Mouse (Mus musculus) embryo, embryonic 10.5 days (tissue): ENCODE measurements around the gene Fgfrl1.

Source experiments
- DNase-seq: peaks from one replicate; pipeline ENCODE4 v3.0.0-alpha.2; 2015; ENCODE audit warnings: low spot score

Fgfrl1 gene

GRCm38 (mm10) chr5:108692271-108692670 is at the start of gene Fgfrl1:
Gene Fgfrl1, plus strand, starts transcription at chr5:108692382.
- peak; percentile 66 for DNase-seq

GRCm38 (mm10) chr5:108643674-108644073 is 48.5 kb upstream of the Fgfrl1 start:
- no peak for DNase-seq

DNA sequence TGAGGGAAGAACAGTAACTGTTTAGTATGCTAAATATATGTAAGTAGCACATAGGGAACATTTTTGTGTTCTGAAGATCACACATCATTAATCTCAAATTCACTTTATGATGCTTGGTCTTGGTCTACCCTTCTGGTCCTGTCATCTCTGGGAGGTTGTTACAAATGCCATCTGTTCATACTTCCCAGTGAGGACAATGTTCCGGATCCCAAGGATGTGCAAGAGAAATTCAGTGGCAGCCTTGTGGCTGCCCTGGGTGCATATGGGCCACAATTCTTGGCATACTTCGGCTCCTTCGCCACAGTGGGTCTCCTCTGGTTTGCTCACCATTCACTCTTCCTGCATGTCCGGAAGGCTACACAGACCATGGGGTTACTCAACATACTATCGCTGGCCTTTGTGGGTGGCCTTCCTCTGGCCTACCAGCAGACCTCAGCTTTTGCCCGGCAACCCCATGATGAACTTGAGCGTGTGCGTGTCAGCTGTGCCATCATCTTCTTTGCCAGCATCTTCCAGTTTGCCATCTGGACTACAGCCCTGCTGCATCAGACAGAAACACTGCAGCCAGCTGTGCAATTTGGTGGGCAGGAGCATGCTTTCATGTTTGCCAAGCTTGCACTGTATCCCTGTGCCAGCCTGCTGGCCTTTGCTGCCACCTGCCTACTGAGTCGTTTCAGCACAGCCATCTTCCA is 46.4 kb upstream of the Fgfrl1 start:
- no peak for DNase-seq

DNA sequence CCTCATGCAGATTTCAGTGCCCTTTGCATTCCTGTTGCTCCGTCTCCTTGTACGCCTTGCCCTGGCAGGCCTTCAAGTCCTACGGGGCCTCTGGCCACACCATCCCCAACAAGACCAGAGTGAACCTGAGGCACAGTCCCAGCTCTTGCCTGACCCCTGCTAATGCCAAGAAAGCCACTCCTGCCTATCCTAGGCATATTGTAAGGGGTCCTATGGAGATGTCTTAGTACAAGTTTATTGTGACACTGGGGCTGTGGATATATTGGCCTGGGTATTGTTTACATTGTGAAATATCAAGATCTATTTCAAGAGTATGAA is 45.9 kb upstream of the Fgfrl1 start:
- no peak for DNase-seq

- no peak for DNase-seq
These were observed 44.9 kb upstream of the Fgfrl1 start for GRCm38 (mm10) chr5:108647311-108647710.

DNA sequence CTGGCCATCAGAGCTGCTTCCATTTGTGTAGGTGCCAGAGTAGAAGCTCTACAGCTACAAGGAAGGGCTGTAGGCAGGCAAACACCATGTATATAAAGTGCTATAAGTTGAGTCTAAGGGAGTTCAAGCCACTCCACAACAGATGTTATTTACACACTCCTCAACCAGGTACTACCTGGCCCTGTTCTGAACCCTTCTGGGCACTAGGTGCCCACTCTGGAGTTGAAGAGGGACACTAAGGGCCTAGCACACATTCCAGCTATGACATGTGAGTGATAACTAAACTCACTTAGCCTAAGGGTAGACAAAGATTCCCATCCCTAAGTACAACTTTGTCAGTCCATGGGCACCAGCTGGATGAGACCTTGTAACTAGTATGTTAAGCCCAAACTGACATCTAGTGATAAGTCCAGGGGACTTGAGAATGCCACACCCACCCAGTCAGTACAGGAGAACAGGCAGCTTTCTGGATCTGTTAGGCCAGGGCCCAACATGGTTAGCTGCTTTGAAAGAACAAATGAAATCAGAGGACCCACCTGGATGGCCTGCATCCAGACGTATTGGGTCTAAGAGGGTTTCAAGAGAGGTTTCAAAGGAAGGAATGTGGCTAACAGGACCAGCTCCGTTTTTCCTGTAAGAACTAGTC is 44.2 kb upstream of the Fgfrl1 start:
- no peak for DNase-seq

DNA sequence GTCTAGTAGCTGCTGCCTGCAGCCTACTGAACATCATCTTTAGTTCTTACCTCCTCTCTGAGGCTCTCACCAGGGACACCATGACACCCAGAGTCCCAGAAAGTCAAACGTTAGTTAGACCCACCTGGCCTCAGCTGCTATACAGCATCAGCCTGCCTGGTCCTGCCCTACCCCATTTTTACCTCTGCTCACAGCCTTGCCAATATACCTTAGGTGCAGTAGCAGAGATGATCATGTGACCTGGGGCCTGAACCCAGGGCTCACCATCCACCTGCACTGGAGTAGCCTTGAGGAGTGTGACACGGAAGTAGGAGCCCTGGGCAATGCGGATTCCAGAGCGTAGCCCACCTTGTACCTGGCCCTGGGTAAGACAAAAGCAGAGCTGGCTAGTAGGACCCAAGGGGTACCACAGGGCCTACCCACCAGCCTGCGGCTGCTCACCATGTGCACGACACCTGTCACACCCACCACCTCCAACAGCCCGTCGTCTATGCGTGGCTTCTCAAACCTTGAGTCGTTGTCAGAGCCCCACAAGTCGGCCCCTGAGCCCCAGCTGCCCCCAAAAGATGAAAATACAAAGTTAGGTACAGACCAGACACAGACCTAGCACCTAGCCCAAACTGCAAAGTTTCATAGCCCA is 43.1 kb upstream of the Fgfrl1 start:
- DNase-seq: no peak

- DNase-seq: no peak
These were observed 41.8 kb upstream of the Fgfrl1 start for GRCm38 (mm10) chr5:108650341-108650740.

GRCm38 (mm10) chr5:108651136-108651720 is 41.0 kb upstream of the Fgfrl1 start:
- no peak for DNase-seq

- DNase-seq: peak; percentile 78
These were observed 40.4 kb upstream of the Fgfrl1 start for GRCm38 (mm10) chr5:108651823-108652222.

- no peak for DNase-seq
These were observed 38.8 kb upstream of the Fgfrl1 start for GRCm38 (mm10) chr5:108653341-108653740.

- no peak for DNase-seq
These were observed 37.7 kb upstream of the Fgfrl1 start for GRCm38 (mm10) chr5:108654444-108654990.

DNA sequence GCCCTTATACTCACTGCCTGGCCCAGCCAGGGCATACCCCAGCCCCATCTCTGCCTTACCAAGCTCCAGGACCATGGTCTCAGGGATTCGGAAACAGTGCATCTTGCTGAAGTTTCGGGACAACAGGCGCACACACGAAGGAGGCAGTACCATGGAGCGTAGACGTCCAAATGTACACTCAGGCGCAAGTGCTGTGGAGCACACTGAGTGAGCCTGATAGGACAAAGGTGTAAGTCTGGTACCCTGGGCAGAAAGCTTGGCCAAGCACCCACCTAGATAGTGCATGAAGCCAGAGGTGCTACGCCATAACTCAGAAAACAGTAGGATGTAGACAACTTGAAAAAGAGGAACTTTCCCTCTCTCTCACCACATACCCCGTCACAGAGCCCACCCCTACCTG is 36.8 kb upstream of the Fgfrl1 start:
- no peak for DNase-seq

DNA sequence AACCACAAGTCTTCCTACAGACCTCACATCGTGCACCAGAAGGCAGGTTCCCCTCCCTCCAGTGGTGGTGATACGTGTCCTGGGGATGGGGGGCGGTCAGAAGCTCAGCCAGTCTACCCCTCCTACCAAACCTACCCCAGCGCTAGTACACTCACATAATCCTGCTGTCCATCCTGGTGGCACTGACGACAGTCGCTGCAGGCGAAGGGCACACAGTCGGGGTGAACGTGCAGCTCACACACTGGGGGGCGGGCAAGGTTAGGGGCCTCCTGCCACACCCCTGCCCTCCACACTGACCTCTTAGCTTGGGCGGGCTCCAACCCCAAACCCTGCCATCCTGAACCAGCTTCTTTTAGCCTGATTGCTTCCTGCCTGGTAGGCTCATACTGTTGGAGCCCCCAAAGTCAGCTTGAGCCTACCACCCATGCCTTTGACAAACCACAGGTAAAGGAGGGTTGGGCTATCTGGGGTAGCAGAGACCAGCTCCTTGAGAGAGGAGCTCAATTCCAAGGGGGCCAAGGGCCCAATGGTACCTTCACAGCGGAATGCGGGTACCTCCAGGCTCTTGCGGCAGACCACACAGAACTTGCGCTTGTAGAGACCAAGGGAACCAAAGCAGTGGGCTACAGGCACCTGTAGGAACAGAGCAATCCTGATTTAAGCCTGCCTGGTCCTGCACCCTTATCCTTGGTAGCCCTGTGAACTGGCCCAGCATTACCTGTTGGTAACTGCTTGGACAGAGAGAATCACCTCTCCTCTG is 36.1 kb upstream of the Fgfrl1 start:
- DNase-seq: no peak

DNA sequence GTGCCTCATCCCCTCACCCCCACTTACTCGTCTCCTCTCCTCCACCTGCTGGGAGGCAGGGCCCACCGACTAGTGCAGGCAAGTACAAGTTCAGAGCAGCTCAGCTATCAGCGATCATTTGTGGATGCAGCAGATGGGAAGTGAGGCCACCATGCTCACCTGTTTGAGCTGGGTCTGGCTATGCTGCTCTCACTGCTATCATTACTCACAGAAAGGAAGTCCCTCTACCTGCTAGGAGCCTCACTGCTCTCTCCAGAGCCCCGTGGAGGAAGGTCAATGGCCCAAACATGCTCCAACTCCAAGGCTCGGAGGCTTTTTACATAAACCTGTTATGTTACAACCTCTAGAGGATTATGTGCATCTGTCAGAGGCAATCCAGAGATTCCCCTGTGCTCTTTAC is 34.8 kb upstream of the Fgfrl1 start:
- DNase-seq: no peak

GRCm38 (mm10) chr5:108658611-108659010 is 33.6 kb upstream of the Fgfrl1 start:
- no peak for DNase-seq

DNA sequence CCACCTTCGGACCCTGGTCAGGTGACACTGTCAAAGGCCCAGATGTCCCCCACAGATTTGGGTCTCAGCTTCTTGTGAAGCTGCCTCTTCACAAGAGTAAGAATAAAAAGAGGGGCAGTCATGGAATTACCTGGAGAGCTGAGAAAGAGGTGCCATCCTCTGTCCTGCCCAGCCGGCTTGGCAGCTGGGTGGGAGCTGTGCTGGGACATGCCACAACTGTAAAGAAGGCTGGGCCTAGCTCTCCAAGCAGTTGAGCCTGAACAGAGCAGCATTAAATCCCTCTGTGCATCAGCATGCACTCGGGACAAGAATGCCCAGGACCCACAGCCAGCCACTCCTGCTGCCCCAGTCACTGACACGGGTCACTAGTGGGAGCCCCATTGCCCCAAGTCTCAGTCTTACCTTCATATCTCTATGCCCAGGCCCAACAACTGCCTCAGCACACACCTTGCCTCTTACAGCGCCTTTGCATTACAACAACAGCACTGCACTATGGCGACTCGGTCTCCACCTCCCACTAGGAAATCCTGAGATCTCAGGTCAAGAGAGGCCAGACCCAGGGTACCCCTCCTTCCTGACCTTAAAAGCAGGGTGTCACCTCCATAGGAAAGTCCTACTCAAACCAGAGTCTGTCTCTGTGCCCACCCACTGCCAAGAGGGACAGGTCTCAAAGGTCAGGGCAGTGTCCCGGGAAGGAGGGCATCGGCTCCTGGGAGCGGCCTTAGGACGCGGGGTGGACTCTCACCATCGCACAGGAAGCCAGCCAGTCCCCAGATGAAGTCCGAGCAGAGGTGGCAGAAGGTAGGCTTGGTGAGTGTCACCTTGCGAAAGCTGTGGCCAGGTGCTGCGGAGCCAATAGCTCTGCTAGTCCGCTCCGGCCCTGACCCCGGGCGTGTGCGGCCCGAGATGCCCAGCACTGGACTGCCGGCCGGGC is 32.2 kb upstream of the Fgfrl1 start, which contains the start of gene Idua:
TSS of gene Idua (plus strand) at position 634 of the 934 bp plus-strand sequence.
- DNase-seq: no peak

DNA sequence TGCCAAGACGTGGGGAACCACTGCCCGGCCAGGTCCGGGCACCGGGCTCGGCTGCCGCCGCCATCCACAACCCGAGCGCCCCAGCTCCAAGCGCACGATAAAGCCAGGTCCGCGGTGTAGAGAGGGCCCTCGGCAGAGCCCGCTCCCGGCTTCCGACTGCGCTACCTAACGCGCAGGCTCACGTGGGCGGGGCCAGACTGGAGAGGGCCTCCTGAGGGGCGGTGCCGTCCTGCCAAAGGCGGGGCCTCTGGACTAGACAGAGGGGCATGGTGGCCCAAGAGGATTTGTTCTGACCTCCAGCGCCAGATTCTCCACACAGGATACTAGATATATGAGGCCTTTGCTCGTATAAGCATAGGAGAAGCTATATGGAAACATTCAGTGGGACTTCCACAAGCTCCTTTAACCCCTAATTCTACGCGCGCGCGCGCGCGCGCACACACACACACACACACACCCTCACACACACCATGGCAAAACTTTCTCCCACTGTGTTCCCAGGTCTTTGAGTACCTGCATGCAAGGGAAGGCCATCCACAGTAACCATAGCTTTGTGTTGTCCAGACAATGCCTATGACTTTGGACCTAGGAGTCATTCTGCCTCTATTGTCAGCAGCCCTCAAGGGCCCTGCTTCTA is 31.4 kb upstream of the Fgfrl1 start:
- DNase-seq: peak; percentile 96

- no peak for DNase-seq
These were observed 29.4 kb upstream of the Fgfrl1 start for GRCm38 (mm10) chr5:108662772-108663171.

DNA sequence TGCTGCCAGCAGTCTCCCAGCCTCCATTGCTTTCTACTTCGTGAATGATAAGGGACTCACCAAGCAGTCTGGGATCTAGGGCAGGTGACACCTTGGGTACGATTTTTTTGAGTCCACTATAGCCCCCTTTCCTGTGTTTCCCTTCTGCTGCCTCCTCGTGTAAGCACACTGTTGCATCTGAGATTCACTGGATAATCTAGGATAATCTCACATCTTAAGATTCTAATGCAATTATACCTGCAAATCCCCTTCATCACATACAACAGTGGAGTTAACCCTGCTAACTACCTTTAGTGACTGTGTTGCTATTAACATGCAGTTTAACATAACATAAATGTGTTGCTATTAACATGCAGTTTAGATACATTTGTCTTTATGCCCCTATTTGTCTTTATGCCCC is 27.1 kb upstream of the Fgfrl1 start:
- DNase-seq: no peak
